Mouse (Mus musculus) neural tube, embryonic 11.5 days (tissue): Measurements from ENCODE around the gene Fibp. TPM values are rescaled to one million over a fixed set of nuclear protein-coding genes. Genes with fewer than 3 reads are reported as not detected.

ENCODE experiments used
- ATAC-seq: fragments of 200-750 bp; cut with Nextera tagmentation; 2 replicates; pipeline ENCODE4 v1.8.0; 2017; ENCODE audit warnings: moderate number of reproducible peaks, mild to moderate bottlenecking, moderate TSS enrichment, moderate library complexity; ENCODE audit not compliant: insufficient read depth, low FRiP score, low TSS enrichment
- DNase-seq: peaks from one replicate; pipeline ENCODE4 v3.0.0-alpha.2; 2015; ENCODE audit warnings: low spot score
- H3K27ac ChIP-seq: fragments of 300-500 bp; sonication (generic); 2 replicates; pipeline ENCODE4 v1.5.1; 2014; ENCODE audit warnings: low read depth, mild to moderate bottlenecking, low read length
- H3K27me3 ChIP-seq: fragments of 300-500 bp; sonication (generic); 2 replicates; pipeline ENCODE4 v1.6.1; 2014; ENCODE audit warnings: mild to moderate bottlenecking, low read length, mixed read lengths; ENCODE audit not compliant: control insufficient read depth, insufficient read depth
- H3K36me3 ChIP-seq: fragments of 300-500 bp; sonication (generic); 2 replicates; pipeline ENCODE4 v1.6.1; 2014; ENCODE audit warnings: mild to moderate bottlenecking, low read length, moderate library complexity, mixed read lengths; ENCODE audit not compliant: control insufficient read depth, insufficient read depth
- H3K4me1 ChIP-seq: fragments of 300-500 bp; sonication (generic); 2 replicates; pipeline ENCODE4 v1.6.1; 2014; ENCODE audit warnings: low read length, mixed read lengths; ENCODE audit not compliant: control insufficient read depth, insufficient read depth
- H3K4me2 ChIP-seq: fragments of 300-500 bp; sonication (generic); 2 replicates; pipeline ENCODE4 v1.6.1; 2014; ENCODE audit warnings: low read depth, mild to moderate bottlenecking, moderate library complexity
- H3K4me3 ChIP-seq: fragments of 300-500 bp; sonication (generic); 2 replicates; pipeline ENCODE4 v1.5.1; 2014; ENCODE audit warnings: low read depth, low read length
- H3K9ac ChIP-seq: fragments of 300-500 bp; sonication (generic); 2 replicates; pipeline ENCODE4 v1.6.1; 2014; ENCODE audit warnings: mild to moderate bottlenecking, low read length
- H3K9me3 ChIP-seq: fragments of 300-500 bp; sonication (generic); 2 replicates; pipeline ENCODE4 v1.6.1; 2016; ENCODE audit warnings: low read length; ENCODE audit not compliant: control insufficient read depth
- WGBS: fragments of 180-500 bp; shearing (Covaris S2); extraction: QIAGEN DNeasy Blood & Tissue Kit; methylation state at CpG from one replicate; pipeline ENCODE4 v1.1.7; 2014; 5-methylcytosine and 5-hydroxymethylcytosine counted together
- polyA plus RNA-seq: library from polyadenylated mRNA; unstranded; fragments of >200 nt; fragmentation: Nextera tagmentation; extraction: Ambion mirVana; gene quantifications from 2 replicates; pipeline ENCODE4 v1.2.1, GENCODE M21; 2014

The Fibp gene
- polyA plus RNA-seq, 1 experiment from 2014 or later: 119 TPM

GRCm38 (mm10) chr19:5477668-5478300 lies 17.4 kb downstream of the Fibp start:
- H3K9me3 ChIP-seq: no peaks in the 10 kb centered on the region
- H3K36me3 ChIP-seq: peaks cover 6% of the 10 kb centered on the region
- 90% methylated on average over 18 of the region's 18 CpGs for whole genome bisulfite sequencing
- H3K4me2 ChIP-seq: no peak overlapping the region
- no peaks in the 10 kb centered on the region for H3K27me3 ChIP-seq
- H3K9ac ChIP-seq: no peak overlapping the region
- H3K4me3 ChIP-seq: no peak overlapping the region
- H3K4me1 ChIP-seq: peaks cover 9% of the 10 kb centered on the region
- DNase-seq (no peak), ATAC-seq (no peak)
- H3K27ac ChIP-seq: no peak overlapping the region

GRCm38 (mm10) chr19:5480016-5480415 lies 19.6 kb downstream of the Fibp start:
- Histone ChIP-seq H3K4me3 (no peak overlapping the region), H3K27me3 (no peaks in the 10 kb centered on the region), H3K9ac (no peak overlapping the region), H3K4me1 (peaks cover 6% of the 10 kb centered on the region), H3K36me3 (peaks cover 10% of the 10 kb centered on the region), H3K9me3 (no peaks in the 10 kb centered on the region), H3K4me2 (no peak overlapping the region), H3K27ac (no peak overlapping the region)
- ATAC-seq (no peak), DNase-seq (no peak)
- WGBS: 93% methylated on average over 10 of the region's 10 CpGs

GRCm38 (mm10) chr19:5481398-5481797 lies 21.0 kb downstream of the Fibp start:
- no peaks in the 10 kb centered on the region for H3K4me1 ChIP-seq
- H3K4me2 ChIP-seq: no peak overlapping the region
- H3K36me3 ChIP-seq: peaks cover 10% of the 10 kb centered on the region
- H3K4me3 ChIP-seq: no peak overlapping the region
- H3K27me3 ChIP-seq: no peaks in the 10 kb centered on the region
- no peak for DNase-seq
- ATAC-seq: no peak
- H3K27ac ChIP-seq: no peak overlapping the region
- H3K9me3 ChIP-seq: no peaks in the 10 kb centered on the region
- WGBS: 92% methylated on average over 10 of the region's 10 CpGs
- H3K9ac ChIP-seq: no peak overlapping the region

- DNase-seq (no peak), ATAC-seq (no peak)
- Histone ChIP-seq H3K36me3 (peaks cover 10% of the 10 kb centered on the region), H3K4me2 (no peak overlapping the region), H3K27ac (no peak overlapping the region), H3K27me3 (no peaks in the 10 kb centered on the region), H3K4me3 (no peak overlapping the region), H3K4me1 (peaks cover 10% of the 10 kb centered on the region), H3K9me3 (no peaks in the 10 kb centered on the region), H3K9ac (no peak overlapping the region)
- 91% methylated on average over 19 of the region's 19 CpGs for WGBS
These were observed 23.3 kb downstream of the Fibp start for GRCm38 (mm10) chr19:5483386-5484359.

- no peak overlapping the region for H3K27ac ChIP-seq
- H3K4me3 ChIP-seq: no peak overlapping the region
- H3K9ac ChIP-seq: no peak overlapping the region
- H3K27me3 ChIP-seq: no peaks in the 10 kb centered on the region
- peaks cover 10% of the 10 kb centered on the region for H3K36me3 ChIP-seq
- no peaks in the 10 kb centered on the region for H3K9me3 ChIP-seq
- no peak overlapping the region for H3K4me2 ChIP-seq
- DNase-seq (no peak), ATAC-seq (no peak)
- WGBS: 91% methylated on average over 5 of the region's 5 CpGs
- H3K4me1 ChIP-seq: peaks cover 13% of the 10 kb centered on the region
These were observed 24.1 kb downstream of the Fibp start for GRCm38 (mm10) chr19:5484496-5484895.

- Histone ChIP-seq H3K9me3 (no peaks in the 10 kb centered on the region), H3K4me1 (peaks cover 13% of the 10 kb centered on the region), H3K27ac (no peak overlapping the region), H3K36me3 (peaks cover 10% of the 10 kb centered on the region), H3K27me3 (no peaks in the 10 kb centered on the region), H3K4me3 (no peak overlapping the region), H3K4me2 (no peak overlapping the region), H3K9ac (no peak overlapping the region)
- DNase-seq (no peak), ATAC-seq (no peak)
- WGBS: 93% methylated on average over 8 of the region's 8 CpGs
These were observed 25.0 kb downstream of the Fibp start for GRCm38 (mm10) chr19:5485371-5485770.

GRCm38 (mm10) chr19:5485821-5486220 lies 25.4 kb downstream of the Fibp start:
- no peak overlapping the region for H3K4me3 ChIP-seq
- DNase-seq (no peak), ATAC-seq (no peak)
- H3K27me3 ChIP-seq: no peaks in the 10 kb centered on the region
- H3K4me1 ChIP-seq: peaks cover 13% of the 10 kb centered on the region
- 93% methylated on average over 7 of the region's 7 CpGs for WGBS
- no peak overlapping the region for H3K9ac ChIP-seq
- H3K4me2 ChIP-seq: no peak overlapping the region
- H3K9me3 ChIP-seq: no peaks in the 10 kb centered on the region
- H3K27ac ChIP-seq: no peak overlapping the region
- H3K36me3 ChIP-seq: peaks cover 10% of the 10 kb centered on the region

- ATAC-seq (no peak), DNase-seq (no peak)
- H3K36me3 ChIP-seq: peaks cover 10% of the 10 kb centered on the region
- H3K4me2 ChIP-seq: no peak overlapping the region
- H3K9me3 ChIP-seq: no peaks in the 10 kb centered on the region
- no peak overlapping the region for H3K4me3 ChIP-seq
- H3K4me1 ChIP-seq: peaks cover 13% of the 10 kb centered on the region
- no peak overlapping the region for H3K27ac ChIP-seq
- no peaks in the 10 kb centered on the region for H3K27me3 ChIP-seq
- WGBS: 93% methylated on average over 8 of the region's 8 CpGs
- H3K9ac ChIP-seq: no peak overlapping the region
These were observed 25.9 kb downstream of the Fibp start for GRCm38 (mm10) chr19:5486286-5486685.
